ENCODE assay signal across 8 mouse cellular contexts in the genomic region with DNA sequence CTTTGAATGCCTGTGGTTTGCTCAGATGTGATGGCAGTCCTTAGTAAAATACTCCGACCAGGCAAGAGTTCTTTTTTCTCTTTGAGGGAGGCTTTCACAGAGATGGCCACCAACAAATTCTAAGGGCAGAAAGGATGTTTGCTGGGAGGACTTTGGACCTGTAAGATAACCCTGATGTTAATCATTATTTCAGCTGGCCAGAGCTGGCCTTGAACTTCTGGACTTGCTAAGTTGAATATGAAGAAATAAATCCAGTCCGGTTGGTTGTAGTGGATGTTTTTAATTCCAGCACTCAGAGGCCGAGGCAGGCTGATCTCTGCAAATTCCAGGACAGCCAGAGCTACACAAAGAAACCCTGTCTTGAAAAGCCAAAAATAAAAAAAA.
A peak's percentile ranks its signal among the peaks of the same experiment; 100 is the strongest.
DNase-seq lines count a peak whose midpoint lies in the region; ATAC-seq and TF ChIP-seq lines count a peak whose summit lies in the region.

No protein-coding gene starts in this region.

- ATAC-seq in forebrain, embryonic 11.5 days (replicated peaks; ENCODE audit: low FRiP score): no peak
- ATAC-seq in forebrain, embryonic 14.5 days: no peak
- no peak for ATAC-seq in lung, embryonic 14.5 days (ENCODE audit: insufficient read depth)
- ATAC-seq in inflammation-experienced regulatory T-cells, adult 6 months: no peak

- H3K27me3 ChIP-seq in forebrain, embryonic 11.5 days (ENCODE audit: control insufficient read depth, insufficient read depth, low read length): no peaks in the 10 kb centered on the region
- H3K27me3 ChIP-seq in forebrain, embryonic 14.5 days (replicated peaks; ENCODE audit: control insufficient read depth, insufficient read depth, low read length): no peaks in the 10 kb centered on the region; the same call in 1 of the 2 replicates
- no peaks in the 10 kb centered on the region for H3K27me3 ChIP-seq in lung, embryonic 14.5 days (ENCODE audit: insufficient read depth, low read length)
- H3K27me3 ChIP-seq in small intestine, adult 2 months (ENCODE audit: control insufficient read depth, insufficient read depth, low read length): no peaks in the 10 kb centered on the region

- peak; percentile 21 for DNase-seq in forebrain, embryonic 11.5 days (ENCODE audit: low spot score)
- DNase-seq in forebrain, embryonic 14.5 days (ENCODE audit: low spot score): no peak
- no peak for DNase-seq in lung, embryonic 14.5 days
- DNase-seq in lung, postnatal 14 days: no peak
- peak; percentile 53 for DNase-seq in kidney, postnatal 14 days
- DNase-seq in thymus, postnatal 4 days: no peak

- no peak overlapping the region for H3K4me2 ChIP-seq in forebrain, embryonic 11.5 days (ENCODE audit: low read depth, low read length, severe bottlenecking)
- no peak overlapping the region for H3K4me2 ChIP-seq in forebrain, embryonic 14.5 days (ENCODE audit: low read length)
- no peak overlapping the region; the same call in 1 of the 2 replicates for H3K4me2 ChIP-seq in lung, embryonic 14.5 days

- H3K4me3 ChIP-seq in forebrain, embryonic 11.5 days (ENCODE audit: low read depth, low read length): no peak overlapping the region
- no peak overlapping the region for H3K4me3 ChIP-seq in forebrain, embryonic 14.5 days (ENCODE audit: low read depth, low read length)
- no peak overlapping the region for H3K4me3 ChIP-seq in lung, embryonic 14.5 days (ENCODE audit: low read depth, low read length)
- H3K4me3 ChIP-seq in small intestine, adult 2 months (ENCODE audit: low read depth, low read length): no peak overlapping the region

- TF ChIP-seq POLR2A in small intestine, adult 2 months (IDR thresholded peaks at IDR 0.05; ENCODE audit: low read depth, low read length): no peak

- H3K36me3 ChIP-seq in forebrain, embryonic 11.5 days (ENCODE audit: control insufficient read depth, insufficient read depth, low read length): no peaks in the 10 kb centered on the region
- no peaks in the 10 kb centered on the region for H3K36me3 ChIP-seq in forebrain, embryonic 14.5 days (ENCODE audit: control insufficient read depth, insufficient read depth, low read length)
- no peaks in the 10 kb centered on the region for H3K36me3 ChIP-seq in lung, embryonic 14.5 days (ENCODE audit: insufficient read depth)
- no peaks in the 10 kb centered on the region for H3K36me3 ChIP-seq in small intestine, adult 2 months (ENCODE audit: control insufficient read depth, insufficient read depth, low read length)

- WGBS in forebrain, embryonic 11.5 days: 70% methylated on average over 3 of the region's 3 CpGs
- 74% methylated on average over 3 of the region's 3 CpGs for WGBS in forebrain, embryonic 14.5 days
- 70% methylated on average over 3 of the region's 3 CpGs for WGBS in lung, embryonic 14.5 days
- WGBS in small intestine, adult 2 months: 33% methylated on average over 3 of the region's 3 CpGs

- no peak for TF ChIP-seq CTCF in lung, embryonic 14.5 days (IDR thresholded peaks at IDR 0.05; ENCODE audit: low read depth)
- no peak for TF ChIP-seq CTCF in small intestine, adult 2 months (IDR thresholded peaks at IDR 0.05; ENCODE audit: extremely low read depth, insufficient read length, insufficient replicate concordance, low read depth, low read length)

- no peak overlapping the region for H3K9ac ChIP-seq in forebrain, embryonic 11.5 days (ENCODE audit: low read length)
- H3K9ac ChIP-seq in forebrain, embryonic 14.5 days (ENCODE audit: low read length): no peak overlapping the region
- no peak overlapping the region for H3K9ac ChIP-seq in lung, embryonic 14.5 days

- H3K9me3 ChIP-seq in forebrain, embryonic 11.5 days (ENCODE audit: control insufficient read depth, low read length): no peaks in the 10 kb centered on the region
- no peaks in the 10 kb centered on the region for H3K9me3 ChIP-seq in forebrain, embryonic 14.5 days (replicated peaks; ENCODE audit: control insufficient read depth, low read length)
- H3K9me3 ChIP-seq in lung, embryonic 14.5 days (ENCODE audit: low read depth, low read length): no peaks in the 10 kb centered on the region

- H3K4me1 ChIP-seq in forebrain, embryonic 11.5 days (replicated peaks; ENCODE audit: control insufficient read depth, insufficient read depth, low read length): peaks cover 9% of the 10 kb centered on the region
- peaks cover 7% of the 10 kb centered on the region for H3K4me1 ChIP-seq in forebrain, embryonic 14.5 days (ENCODE audit: control insufficient read depth, insufficient read depth, low read length)
- H3K4me1 ChIP-seq in lung, embryonic 14.5 days (ENCODE audit: insufficient read depth): peaks cover 29% of the 10 kb centered on the region
- H3K4me1 ChIP-seq in small intestine, adult 2 months (ENCODE audit: control insufficient read depth, insufficient read depth, insufficient read length, low read length): peaks cover 31% of the 10 kb centered on the region

- H3K27ac ChIP-seq in forebrain, embryonic 11.5 days (ENCODE audit: low read depth, low read length): no peak overlapping the region
- no peak overlapping the region for H3K27ac ChIP-seq in forebrain, embryonic 14.5 days (ENCODE audit: low read depth, low read length)
- peak overlapping the region; percentile 61; the same call in 1 of the 2 replicates for H3K27ac ChIP-seq in lung, embryonic 14.5 days (ENCODE audit: low read depth)
- H3K27ac ChIP-seq in small intestine, adult 2 months (ENCODE audit: insufficient read depth, low read depth, low read length): peak overlapping the region; percentile 97

Comparison
In these comparisons a context has a peak if more than half of its experiments do, and no peak if none do; other contexts are left out.
1. DNase-seq: peak in forebrain, embryonic 11.5 days (single experiment) and kidney, postnatal 14 days (single experiment); none in forebrain, embryonic 14.5 days (single experiment), lung, embryonic 14.5 days (single experiment), lung, postnatal 14 days (single experiment) and thymus, postnatal 4 days (single experiment).
2. H3K27ac ChIP-seq: peak in lung, embryonic 14.5 days (single experiment) and small intestine, adult 2 months (single experiment); none in forebrain, embryonic 11.5 days (single experiment) and forebrain, embryonic 14.5 days (single experiment).